Mouse (Mus musculus): ENCODE data around the gene Cebpa. TPM values are rescaled to one million over a fixed set of nuclear protein-coding genes. Genes with fewer than 3 reads are reported as not detected.

Cebpa gene
- polyA plus RNA-seq, 1 experiment from 2014 or later: 0.96 TPM

GRCm38 (mm10) chr7:35137524-35137923 is 18.4 kb downstream of the Cebpa start:
- no peaks in the 10 kb centered on the region; the same call in 1 of the 2 replicates for H3K27me3 ChIP-seq
- no peak for ATAC-seq (ENCODE audit: low FRiP score)

DNA sequence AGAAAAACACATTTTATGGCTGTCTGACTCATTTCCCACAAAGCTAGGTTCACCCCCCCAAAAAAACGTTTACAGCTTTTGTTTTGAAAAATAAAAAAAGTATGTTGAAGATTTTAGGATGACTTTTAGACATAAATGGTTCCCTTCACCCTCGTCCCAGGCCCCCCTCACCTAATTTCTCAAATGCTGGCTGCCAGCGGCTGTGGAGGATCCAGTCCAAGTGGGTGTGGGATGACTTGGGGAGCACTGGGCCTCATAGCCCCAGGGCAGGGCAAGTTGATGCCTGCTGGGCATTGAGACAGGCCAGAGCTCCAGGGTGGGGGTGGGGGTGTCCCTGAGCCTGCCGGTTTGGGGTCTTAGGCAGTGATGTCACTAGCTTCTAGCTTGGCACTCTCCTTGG is 19.4 kb downstream of the Cebpa start:
- no peak for ATAC-seq (ENCODE audit: low FRiP score)
- H3K4me3 ChIP-seq: no peak overlapping the region
- 68% methylated on average over 4 of the region's 4 CpGs for WGBS
- H3K36me3 ChIP-seq: no peaks in the 10 kb centered on the region
- H3K4me2 ChIP-seq (replicated peaks): no peak overlapping the region
- H3K27me3 ChIP-seq: no peaks in the 10 kb centered on the region; the same call in 1 of the 2 replicates
- no peak overlapping the region for H3K27ac ChIP-seq
- H3K9me3 ChIP-seq (replicated peaks): no peaks in the 10 kb centered on the region
- no peak overlapping the region for H3K9ac ChIP-seq
- H3K4me1 ChIP-seq: peaks cover 6% of the 10 kb centered on the region

More at GRCm38 (mm10) chr7:35137524-35137923, 18.4 kb downstream of the Cebpa start:
- WGBS: 88% methylated on average over 1 of the region's 1 CpGs
- H3K4me1 ChIP-seq: peaks cover 6% of the 10 kb centered on the region
- H3K4me2 ChIP-seq (replicated peaks): no peak overlapping the region
- no peak overlapping the region for H3K9ac ChIP-seq
- no peaks in the 10 kb centered on the region for H3K36me3 ChIP-seq
- no peak overlapping the region for H3K27ac ChIP-seq
- H3K9me3 ChIP-seq (replicated peaks): no peaks in the 10 kb centered on the region
- H3K4me3 ChIP-seq: no peak overlapping the region

DNA sequence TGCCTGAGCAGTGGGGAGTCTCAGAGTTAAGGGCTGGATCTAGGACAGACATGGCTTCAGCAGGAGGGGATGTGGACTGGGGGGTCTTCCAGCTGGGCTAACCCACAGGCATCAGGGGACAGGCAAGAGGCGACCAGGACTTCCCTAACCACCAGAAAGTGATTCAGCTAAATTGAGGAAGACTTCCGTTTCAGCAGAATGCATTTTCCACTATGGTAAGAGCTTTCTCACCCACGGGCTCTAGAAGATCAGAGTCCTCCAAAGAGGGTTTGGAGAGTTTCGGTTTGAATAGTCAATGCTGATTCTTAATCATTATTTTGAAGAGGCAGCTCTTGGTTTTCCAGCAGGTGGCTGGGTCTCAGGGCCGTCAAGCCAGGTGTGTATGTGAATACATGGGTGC is 20.8 kb downstream of the Cebpa start:
- H3K27me3 ChIP-seq: no peaks in the 10 kb centered on the region; the same call in 1 of the 2 replicates
- no peak overlapping the region for H3K27ac ChIP-seq
- H3K4me3 ChIP-seq: no peak overlapping the region
- H3K4me2 ChIP-seq (replicated peaks): no peak overlapping the region
- peaks cover 3% of the 10 kb centered on the region; the same call in 1 of the 2 replicates for H3K4me1 ChIP-seq
- H3K9ac ChIP-seq: no peak overlapping the region
- ATAC-seq (ENCODE audit: low FRiP score): no peak
- WGBS: 88% methylated on average over 5 of the region's 5 CpGs
- H3K9me3 ChIP-seq (replicated peaks): no peaks in the 10 kb centered on the region
- H3K36me3 ChIP-seq: no peaks in the 10 kb centered on the region

DNA sequence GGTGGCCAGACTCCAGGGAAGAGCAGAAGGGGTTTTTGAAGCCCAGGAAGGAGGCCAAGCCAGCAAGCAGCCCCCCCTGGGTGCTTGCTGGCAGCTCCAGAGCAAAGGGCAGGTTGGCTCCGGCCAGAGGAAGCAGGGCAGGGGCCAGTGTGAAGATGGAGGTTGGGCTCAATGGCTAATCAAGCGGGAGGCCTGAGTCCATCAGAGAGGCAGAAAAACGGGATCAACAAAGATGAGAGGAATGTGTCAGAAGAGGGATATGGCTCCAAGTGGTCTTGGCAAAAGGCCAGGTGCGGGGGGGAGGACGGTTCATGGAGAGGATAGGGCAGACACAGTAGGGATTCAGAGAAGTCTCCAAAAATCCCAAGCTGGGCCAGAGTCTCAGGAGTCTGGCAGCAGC is 22.4 kb downstream of the Cebpa start:
- H3K4me1 ChIP-seq: peaks cover 12% of the 10 kb centered on the region; the same call in 1 of the 2 replicates
- H3K9ac ChIP-seq: no peak overlapping the region
- no peaks in the 10 kb centered on the region for H3K9me3 ChIP-seq (replicated peaks)
- H3K27ac ChIP-seq: no peak overlapping the region
- H3K27me3 ChIP-seq: no peaks in the 10 kb centered on the region
- H3K4me3 ChIP-seq: no peak overlapping the region
- H3K36me3 ChIP-seq: no peaks in the 10 kb centered on the region
- WGBS: 72% methylated on average over 5 of the region's 5 CpGs
- H3K4me2 ChIP-seq (replicated peaks): no peak overlapping the region
- ATAC-seq (ENCODE audit: low FRiP score): no peak

GRCm38 (mm10) chr7:35142522-35142921 is 23.4 kb downstream of the Cebpa start:
- 72% methylated on average over 8 of the region's 8 CpGs for WGBS
- no peak for ATAC-seq (ENCODE audit: low FRiP score)
- H3K9me3 ChIP-seq (replicated peaks): no peaks in the 10 kb centered on the region
- H3K4me2 ChIP-seq (replicated peaks): no peak overlapping the region
- H3K4me1 ChIP-seq: peaks cover 12% of the 10 kb centered on the region; the same call in 1 of the 2 replicates
- no peak overlapping the region for H3K9ac ChIP-seq
- H3K27ac ChIP-seq: no peak overlapping the region
- no peaks in the 10 kb centered on the region for H3K27me3 ChIP-seq
- no peak overlapping the region for H3K4me3 ChIP-seq
- no peaks in the 10 kb centered on the region for H3K36me3 ChIP-seq

- Histone ChIP-seq H3K4me2 (replicated peaks) (no peak overlapping the region), H3K9ac (no peak overlapping the region), H3K4me3 (no peak overlapping the region), H3K27me3 (no peaks in the 10 kb centered on the region), H3K27ac (no peak overlapping the region), H3K9me3 (replicated peaks) (no peaks in the 10 kb centered on the region), H3K36me3 (no peaks in the 10 kb centered on the region), H3K4me1 (peaks cover 12% of the 10 kb centered on the region; the same call in 1 of the 2 replicates)
- ATAC-seq (ENCODE audit: low FRiP score): no peak
- WGBS: 70% methylated on average over 6 of the region's 6 CpGs
Observed at GRCm38 (mm10) chr7:35143864-35144618, 24.9 kb downstream of the Cebpa start.

DNA sequence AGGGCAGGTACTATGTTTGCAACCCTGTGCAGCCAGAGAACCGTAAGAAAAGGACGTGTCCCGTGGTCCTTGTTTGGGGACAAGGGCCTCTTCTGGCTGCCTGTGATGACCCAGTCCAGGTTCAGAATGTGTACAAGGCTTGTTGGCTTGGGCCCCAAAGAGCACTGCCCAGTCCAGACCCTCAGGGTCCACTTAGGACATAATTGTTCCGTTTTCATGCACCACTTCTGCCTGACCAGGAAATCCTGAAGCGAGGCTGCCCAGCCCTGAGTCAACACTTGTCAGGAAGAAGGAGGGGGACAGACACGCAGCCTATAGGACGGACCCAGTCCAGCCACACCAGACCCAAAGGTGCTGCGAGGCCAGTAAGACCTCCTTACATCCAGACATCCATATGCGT is 26.0 kb downstream of the Cebpa start:
- H3K9ac ChIP-seq: no peak overlapping the region
- no peak overlapping the region for H3K4me2 ChIP-seq (replicated peaks)
- no peaks in the 10 kb centered on the region for H3K36me3 ChIP-seq
- peaks cover 12% of the 10 kb centered on the region; the same call in 1 of the 2 replicates for H3K4me1 ChIP-seq
- no peak for ATAC-seq (ENCODE audit: low FRiP score)
- no peaks in the 10 kb centered on the region for H3K9me3 ChIP-seq (replicated peaks)
- WGBS: 83% methylated on average over 9 of the region's 9 CpGs
- H3K27ac ChIP-seq: no peak overlapping the region
- no peaks in the 10 kb centered on the region for H3K27me3 ChIP-seq
- H3K4me3 ChIP-seq: no peak overlapping the region

- ATAC-seq (ENCODE audit: low FRiP score): no peak
- H3K36me3 ChIP-seq: no peaks in the 10 kb centered on the region
- peaks cover 12% of the 10 kb centered on the region; the same call in 1 of the 2 replicates for H3K4me1 ChIP-seq
- H3K27me3 ChIP-seq: no peaks in the 10 kb centered on the region
- H3K27ac ChIP-seq: no peak overlapping the region
- 81% methylated on average over 10 of the region's 10 CpGs for WGBS
- H3K9ac ChIP-seq: no peak overlapping the region
- no peak overlapping the region for H3K4me3 ChIP-seq
- H3K9me3 ChIP-seq (replicated peaks): no peaks in the 10 kb centered on the region
- H3K4me2 ChIP-seq (replicated peaks): no peak overlapping the region
Observed at GRCm38 (mm10) chr7:35146269-35146668, 27.2 kb downstream of the Cebpa start.

- Histone ChIP-seq H3K4me3 (no peak overlapping the region), H3K9me3 (replicated peaks) (no peaks in the 10 kb centered on the region), H3K27ac (no peak overlapping the region), H3K36me3 (no peaks in the 10 kb centered on the region), H3K9ac (no peak overlapping the region), H3K27me3 (no peaks in the 10 kb centered on the region), H3K4me1 (peaks cover 12% of the 10 kb centered on the region; the same call in 1 of the 2 replicates), H3K4me2 (replicated peaks) (no peak overlapping the region)
- ATAC-seq (ENCODE audit: low FRiP score): no peak
- WGBS: 71% methylated on average over 15 of the region's 15 CpGs
Observed at GRCm38 (mm10) chr7:35149616-35150433, 30.7 kb downstream of the Cebpa start.

DNA sequence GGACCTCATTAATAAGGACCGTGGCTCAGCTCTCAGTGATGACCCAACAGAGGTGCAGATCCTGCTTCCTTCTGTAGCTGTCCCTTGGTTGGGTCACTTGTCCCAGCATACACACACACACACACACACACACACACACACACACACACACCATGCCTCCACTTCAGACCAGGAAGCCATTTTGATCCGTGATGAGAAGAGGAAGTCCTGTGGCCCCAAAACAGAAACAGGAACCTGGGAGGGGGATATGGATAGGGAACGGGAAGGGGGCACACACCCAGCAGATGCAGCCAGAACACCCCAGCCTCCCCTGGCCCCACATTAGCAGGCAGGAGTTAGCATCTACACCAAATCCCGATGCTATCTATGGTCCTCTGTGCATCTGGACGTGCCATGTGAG is 31.8 kb downstream of the Cebpa start:
- Histone ChIP-seq H3K27ac (no peak overlapping the region), H3K9me3 (replicated peaks) (no peaks in the 10 kb centered on the region), H3K4me2 (replicated peaks) (no peak overlapping the region), H3K36me3 (no peaks in the 10 kb centered on the region), H3K27me3 (no peaks in the 10 kb centered on the region), H3K4me1 (0 out of 2 replicates have a peak, but pooled peaks cover 5% of the 10 kb centered on the region), H3K4me3 (no peak overlapping the region), H3K9ac (no peak overlapping the region)
- ATAC-seq (ENCODE audit: low FRiP score): no peak
- WGBS: 85% methylated on average over 5 of the region's 5 CpGs

DNA sequence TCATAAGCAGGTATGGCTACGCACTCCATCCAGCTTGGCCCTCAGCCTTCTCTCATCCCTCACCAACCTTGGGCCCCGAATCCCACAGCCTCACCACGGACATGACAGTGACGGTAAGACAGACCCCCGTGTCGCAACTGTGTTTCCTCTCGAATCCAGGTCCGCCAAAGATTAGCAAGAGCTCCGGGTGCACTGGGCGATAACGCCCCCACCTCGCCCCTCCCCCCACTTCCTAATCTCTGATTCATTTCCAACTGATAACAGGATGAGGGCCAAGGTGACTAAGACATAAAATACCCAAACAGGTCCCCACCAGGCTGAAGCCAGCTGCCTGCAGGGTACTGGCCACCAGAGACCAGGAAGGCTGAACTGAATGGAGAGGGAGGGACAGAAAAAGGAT is 35.4 kb downstream of the Cebpa start:
- ATAC-seq (ENCODE audit: low FRiP score): no peak
- Histone ChIP-seq H3K9me3 (replicated peaks) (no peaks in the 10 kb centered on the region), H3K4me2 (replicated peaks) (no peak overlapping the region), H3K4me3 (no peak overlapping the region), H3K9ac (no peak overlapping the region), H3K4me1 (no peaks in the 10 kb centered on the region), H3K27me3 (peaks cover 6% of the 10 kb centered on the region; the same call in 1 of the 2 replicates), H3K27ac (no peak overlapping the region), H3K36me3 (no peaks in the 10 kb centered on the region)
- 83% methylated on average over 12 of the region's 12 CpGs for WGBS
